Mouse (Mus musculus): ENCODE measurements around the gene Hist1h3g.

DNA sequence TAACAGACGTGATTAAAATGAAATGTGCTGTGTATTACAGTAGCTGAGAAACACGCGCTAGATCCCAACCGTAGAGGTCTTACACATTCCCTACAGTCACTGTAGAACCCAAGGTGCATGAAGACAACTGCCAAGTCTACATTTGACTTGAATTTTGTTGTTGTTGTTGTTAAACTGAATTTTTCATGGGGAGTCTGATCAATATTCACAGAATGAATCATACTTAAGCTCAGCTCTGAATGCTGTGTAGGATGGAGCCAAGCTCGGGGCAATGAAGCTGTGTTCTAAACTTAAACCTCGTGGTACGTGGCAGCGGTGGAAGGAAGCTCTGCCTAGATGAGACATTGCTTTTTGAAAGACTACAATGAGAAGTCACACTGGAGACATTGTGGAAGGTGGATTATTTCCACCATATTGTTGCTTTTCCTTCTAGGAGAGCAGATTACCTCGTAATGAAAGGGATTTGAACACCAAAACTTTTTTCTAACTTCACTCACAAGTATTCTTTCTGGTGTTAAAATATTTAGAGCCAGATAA is 33.1 kb upstream of the Hist1h3g start:
- TF ChIP-seq CTCF (conservative IDR thresholded peaks at IDR 0.05; ENCODE audit: low read length) (no peak), POU5F1 (IDR thresholded peaks at IDR 0.05; ENCODE audit: borderline replicate concordance, low read length) (no peak)

Measured in E14TG2a.4 (cell line).